Mouse (Mus musculus): ENCODE results near the gene Syk.

DNA sequence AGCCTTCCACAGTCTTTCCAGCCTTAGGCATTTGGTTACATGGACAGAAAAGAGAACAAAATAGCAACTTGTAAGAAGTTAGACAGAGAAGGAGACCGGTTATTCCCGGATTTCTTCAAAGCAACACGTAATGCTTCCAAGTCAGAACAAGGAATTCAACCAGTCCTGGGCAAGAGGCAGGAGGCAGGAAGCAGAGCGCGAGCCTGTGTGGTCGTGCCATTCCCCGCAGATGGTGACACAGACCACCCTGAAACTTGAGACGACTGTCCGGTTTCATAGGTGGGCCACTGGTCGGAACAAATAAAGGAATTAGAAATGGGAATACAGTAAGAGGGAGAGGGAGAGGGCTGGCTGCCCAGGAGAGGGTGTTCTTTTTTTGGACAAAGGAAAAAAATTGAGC, 6.1 kb upstream of the Syk start:
- no peak for TF ChIP-seq POLR2A (IDR thresholded peaks at IDR 0.05; ENCODE audit: insufficient read depth, low read length)
- no peak for TF ChIP-seq CTCF (IDR thresholded peaks at IDR 0.05; ENCODE audit: low read depth, low read length)

Data from ES-Bruce4 (cell line).